Comparison of ENCODE assay signal across 31 mouse cellular contexts in the genomic region with DNA sequence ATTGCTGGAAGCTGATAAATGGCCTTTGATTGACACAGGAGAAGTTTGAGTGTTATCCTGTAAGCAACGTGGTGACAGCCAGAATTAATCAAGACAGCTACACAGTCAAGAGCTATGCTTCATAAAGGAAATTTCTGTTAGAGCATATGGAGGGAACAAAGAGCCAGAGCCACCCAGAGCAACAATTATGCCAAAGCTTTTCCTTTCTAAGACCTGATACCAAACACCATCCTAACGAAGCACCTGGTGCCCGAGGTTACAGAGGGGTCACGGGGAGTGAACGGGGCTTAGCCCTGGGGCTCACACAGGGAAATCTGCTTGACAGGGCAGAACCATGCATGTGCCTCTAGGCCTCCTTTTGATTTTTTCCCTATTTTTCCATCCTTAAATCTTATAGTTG. TPM values are rescaled to one million over a fixed set of nuclear protein-coding genes. Genes with fewer than 3 reads are reported as not detected.
DNase-seq lines count a peak whose midpoint lies in the region; ATAC-seq and TF ChIP-seq lines count a peak whose summit lies in the region.
"Had no signal": no experiment of that assay in that cellular context is flagged by ENCODE, and none has a peak within 500 bp of the region (broad histone marks: within the 10 kb centered on the region; RNA-seq: fewer than 3 reads in every experiment).

No protein-coding gene starts in this region.

- H3K9me3 ChIP-seq in hindbrain, embryonic 10.5 days = no peaks in the 10 kb centered on the region
- no peaks in the 10 kb centered on the region for H3K9me3 ChIP-seq in hindbrain, embryonic 16.5 days (ENCODE audit: control insufficient read depth, low read length)
- H3K9me3 ChIP-seq in forebrain, embryonic 13.5 days (replicated peaks) = no peaks in the 10 kb centered on the region
- H3K9me3 ChIP-seq: embryonic facial prominence, embryonic 12.5 days; heart, embryonic 13.5 days; limb, embryonic 12.5 days; liver, embryonic 15.5 days had no signal

- peak; percentile 36 for DNase-seq in embryo, embryonic 11 days
- DNase-seq in embryo, embryonic 10.5 days (ENCODE audit: low spot score) = no peak
- peak; percentile 16 for DNase-seq in hindbrain, embryonic 10.5 days (ENCODE audit: low spot score)
- DNase-seq in brain, embryonic 14.5 days (ENCODE audit: low read depth) = peak; percentile 73
- DNase-seq in layer of hippocampus, postnatal 14 days (ENCODE audit: low spot score in 2 of 2) = no peak
- DNase-seq in layer of hippocampus, adult 8-10 months (ENCODE audit: low spot score in 2 of 2) = no peak
- DNase-seq: adrenal gland, postnatal 10 days; cerebellum, adult 11 months; cerebellum, adult 9-10 months; cerebellum, postnatal 36 days; gastrocnemius, postnatal 14 days; heart, postnatal 10 days; kidney, adult 8-10 months; layer of hippocampus, adult 9-11 months; lung, embryonic 14.5 days; right cerebral cortex, adult 18-20 months; spleen, adult 18-20 months; thymus, postnatal 14 days had no signal

- no peak for TF ChIP-seq CTCF in brain, embryonic 14.5 days (IDR thresholded peaks at IDR 0.05; ENCODE audit: borderline replicate concordance, extremely low read depth, insufficient read depth, insufficient read length)

- 61% methylated on average over 5 of the region's 5 CpGs for WGBS in hindbrain, embryonic 10.5 days
- WGBS in hindbrain, embryonic 16.5 days = 25% methylated on average over 5 of the region's 5 CpGs
- 14% methylated on average over 5 of the region's 5 CpGs for WGBS in forebrain, embryonic 13.5 days

- H3K27me3 ChIP-seq in hindbrain, embryonic 10.5 days (ENCODE audit: insufficient read depth, poor library complexity, severe bottlenecking) = no peaks in the 10 kb centered on the region
- no peaks in the 10 kb centered on the region for H3K27me3 ChIP-seq in hindbrain, embryonic 16.5 days (replicated peaks; ENCODE audit: control insufficient read depth, insufficient read depth, low read length)
- H3K27me3 ChIP-seq in forebrain, embryonic 13.5 days = no peaks in the 10 kb centered on the region
- H3K27me3 ChIP-seq: embryonic facial prominence, embryonic 12.5 days; heart, embryonic 13.5 days; limb, embryonic 12.5 days; liver, embryonic 15.5 days; Patski had no signal

- H3K9ac ChIP-seq in hindbrain, embryonic 16.5 days (ENCODE audit: low read depth, low read length) = no peak overlapping the region
- no peak overlapping the region for H3K9ac ChIP-seq in forebrain, embryonic 13.5 days
- H3K9ac ChIP-seq: embryonic facial prominence, embryonic 12.5 days; heart, embryonic 13.5 days; limb, embryonic 12.5 days; liver, embryonic 15.5 days; lung, embryonic 14.5 days had no signal

- no peak for TF ChIP-seq POLR2A in brain, embryonic 14.5 days (IDR thresholded peaks at IDR 0.05; ENCODE audit: borderline replicate concordance, extremely low read depth, insufficient read depth, insufficient read length, poor library complexity, severe bottlenecking)

- no peak overlapping the region for H3K4me2 ChIP-seq in hindbrain, embryonic 16.5 days (ENCODE audit: low read length)
- no peak overlapping the region for H3K4me2 ChIP-seq in forebrain, embryonic 13.5 days
- H3K4me2 ChIP-seq: embryonic facial prominence, embryonic 12.5 days; heart, embryonic 13.5 days; limb, embryonic 12.5 days; liver, embryonic 15.5 days; lung, embryonic 14.5 days; midbrain, embryonic 11.5 days had no signal

- H3K36me3 ChIP-seq in hindbrain, embryonic 10.5 days = no peaks in the 10 kb centered on the region
- no peaks in the 10 kb centered on the region for H3K36me3 ChIP-seq in hindbrain, embryonic 16.5 days (ENCODE audit: control insufficient read depth, insufficient read depth, low read length)
- H3K36me3 ChIP-seq in forebrain, embryonic 13.5 days (ENCODE audit: poor library complexity, severe bottlenecking) = no peaks in the 10 kb centered on the region
- H3K36me3 ChIP-seq: embryonic facial prominence, embryonic 12.5 days; heart, embryonic 13.5 days; limb, embryonic 12.5 days; liver, embryonic 15.5 days had no signal

- no peak overlapping the region for H3K4me3 ChIP-seq in hindbrain, embryonic 10.5 days
- H3K4me3 ChIP-seq in hindbrain, embryonic 16.5 days (ENCODE audit: low read length) = no peak overlapping the region
- no peak overlapping the region for H3K4me3 ChIP-seq in forebrain, embryonic 13.5 days
- H3K4me3 ChIP-seq: embryonic facial prominence, embryonic 12.5 days; heart, embryonic 13.5 days; left cerebral cortex, adult 2 months; limb, embryonic 12.5 days; liver, embryonic 15.5 days; myocyte had no signal

- no peak overlapping the region for H3K27ac ChIP-seq in hindbrain, embryonic 10.5 days
- no peak overlapping the region for H3K27ac ChIP-seq in hindbrain, embryonic 16.5 days (ENCODE audit: low read depth, low read length)
- peak overlapping the region; percentile 48; the same call in 1 of the 2 replicates for H3K27ac ChIP-seq in forebrain, embryonic 13.5 days
- H3K27ac ChIP-seq: embryonic facial prominence, embryonic 12.5 days; heart, embryonic 13.5 days; kidney, postnatal 0 days; left cerebral cortex, adult 2 months; limb, embryonic 12.5 days; liver, embryonic 15.5 days had no signal

- no peak for ATAC-seq in hindbrain, embryonic 16.5 days
- ATAC-seq in forebrain, embryonic 13.5 days = no peak
- ATAC-seq: intestine, embryonic 16.5 days; midbrain, embryonic 16.5 days; Patski had no signal

- H3K4me1 ChIP-seq in hindbrain, embryonic 10.5 days (replicated peaks) = peaks cover 34% of the 10 kb centered on the region
- peaks cover 12% of the 10 kb centered on the region for H3K4me1 ChIP-seq in hindbrain, embryonic 16.5 days (ENCODE audit: control insufficient read depth, insufficient read depth, low read depth, low read length)
- H3K4me1 ChIP-seq in forebrain, embryonic 13.5 days = peaks cover 32% of the 10 kb centered on the region
- H3K4me1 ChIP-seq: embryonic facial prominence, embryonic 12.5 days had no signal

RNA-seq across cellular contexts. Expression of a gene that starts 3.3 kb away (rescaled TPM):
- polyA plus RNA-seq in hindbrain, embryonic 10.5 days (2016; fragmentation: Nextera tagmentation; extraction: Ambion mirVana) = 3.3 and 4.5 TPM in 2 replicates
- polyA plus RNA-seq in hindbrain, embryonic 16.5 days (2015; fragmentation: Nextera tagmentation; extraction: Ambion mirVana) = 3.3 and 3.7 TPM in 2 replicates
- 4.9 and 5.4 TPM in 2 replicates for polyA plus RNA-seq in brain, embryonic 14.5 days (2012; rRNA removed)
- 5.5 and 5.7 TPM in 2 replicates for polyA plus RNA-seq in forebrain, embryonic 13.5 days (2015; fragmentation: Nextera tagmentation; extraction: Ambion mirVana)
- 1 to 10 TPM; 3.2 to 3.3 TPM for total RNA-seq in layer of hippocampus, postnatal 14 days (2021)
- total RNA-seq in layer of hippocampus, adult 8-10 months (2022) = 1 to 10 TPM; 4.1 to 4.5 (median 4.2) TPM

RNA-seq across cellular contexts. Expression of a gene that starts 35.8 kb away (rescaled TPM):
- 244 and 275 TPM in 2 replicates for polyA plus RNA-seq in hindbrain, embryonic 10.5 days (2016; fragmentation: Nextera tagmentation; extraction: Ambion mirVana)
- 227 and 245 TPM in 2 replicates for polyA plus RNA-seq in hindbrain, embryonic 16.5 days (2015; fragmentation: Nextera tagmentation; extraction: Ambion mirVana)
- polyA plus RNA-seq in brain, embryonic 14.5 days (2012; rRNA removed) = 298 and 304 TPM in 2 replicates
- 345 and 371 TPM in 2 replicates for polyA plus RNA-seq in forebrain, embryonic 13.5 days (2015; fragmentation: Nextera tagmentation; extraction: Ambion mirVana)
- 100 to 1,000 TPM; 198 to 203 TPM for total RNA-seq in layer of hippocampus, postnatal 14 days (2021)
- total RNA-seq in layer of hippocampus, adult 8-10 months (2022) = 100 to 1,000 TPM; 191 to 205 (median 200) TPM

Comparison
In these comparisons a context has a peak if more than half of its experiments do, and no peak if none do; other contexts are left out.
1. DNase-seq: peak in embryo, embryonic 11 days (single experiment), hindbrain, embryonic 10.5 days (single experiment) and brain, embryonic 14.5 days (single experiment); none in embryo, embryonic 10.5 days (single experiment), layer of hippocampus, postnatal 14 days (0 of 2) and layer of hippocampus, adult 8-10 months (0 of 2).